Mouse (Mus musculus) heart, adult 2 months (tissue): ENCODE data around the gene Cdk14. TPM values are rescaled to one million over a fixed set of nuclear protein-coding genes. Genes with fewer than 3 reads are reported as not detected.

Source experiments
- DNase-seq, 2 experiments: peaks; one replicate each; pipeline ENCODE4 v3.0.0; 2021
- H3K27ac ChIP-seq: fragments of 200-600 bp; 2 replicates; pipeline ENCODE4 v1.8.1; 2022
- H3K27me3 ChIP-seq: fragments of 200-500 bp; 2 replicates; pipeline ENCODE4 v1.6.1; 2012; ENCODE audit warnings: mild to moderate bottlenecking, low read length, inconsistent platforms, mixed read lengths; ENCODE audit not compliant: control insufficient read depth, insufficient read depth
- H3K36me3 ChIP-seq: fragments of 200-500 bp; 2 replicates; pipeline ENCODE4 v1.6.1; 2012; ENCODE audit warnings: low read length, inconsistent platforms; ENCODE audit not compliant: control insufficient read depth, insufficient read depth
- H3K4me1 ChIP-seq: fragments of 200-500 bp; 2 replicates; pipeline ENCODE4 v1.6.1; 2011; ENCODE audit warnings: low read length; ENCODE audit not compliant: control insufficient read depth, insufficient read depth
- H3K4me3 ChIP-seq: fragments of 200-600 bp; 2 replicates; pipeline ENCODE4 v1.8.1; 2022
- H3K79me2 ChIP-seq: fragments of 200-500 bp; replicated peaks from 2 replicates; pipeline ENCODE4 v1.6.1; 2012; ENCODE audit warnings: mild to moderate bottlenecking, inconsistent platforms, low read length, moderate library complexity, mixed read lengths; ENCODE audit not compliant: control insufficient read depth, insufficient read depth
- H3K9ac ChIP-seq: fragments of 200-500 bp; 2 replicates; pipeline ENCODE4 v1.6.1; 2012; ENCODE audit warnings: low read depth, mild to moderate bottlenecking, control low read depth, inconsistent platforms, low read length, mixed read lengths
- CTCF ChIP-seq: fragments of 200-600 bp; IDR thresholded peaks from 2 replicates; pipeline ENCODE4 v1.8.1; 2022; ENCODE audit warnings: antibody characterized with exemption, mild to moderate bottlenecking, moderate library complexity
- EP300 ChIP-seq: fragments of 200-500 bp; IDR thresholded peaks from 2 replicates; pipeline ENCODE4 v1.6.1; 2011; ENCODE audit warnings: low read depth, low read length, control low read depth; ENCODE audit not compliant: insufficient read depth
- POLR2A ChIP-seq: fragments of 200-500 bp; IDR thresholded peaks from 2 replicates; pipeline ENCODE4 v1.6.1; 2011; ENCODE audit warnings: mild to moderate bottlenecking, low read depth, low read length, control low read depth; ENCODE audit not compliant: insufficient read depth
- WGBS: fragments of 180-500 bp; shearing (Covaris S2); methylation state at CpG from one replicate; pipeline ENCODE4 v1.1.7; 2018; 5-methylcytosine and 5-hydroxymethylcytosine counted together
- intact Hi-C: fragments of 180-260 bp; cut with DNase I; formaldehyde crosslinking; loops from one replicate; pipeline ENCODE4 v1.15.1; 2025
- polyA plus RNA-seq: library from polyadenylated mRNA; depleted of rRNA; stranded (reverse); fragments of >200 nt; gene quantifications from 2 replicates; pipeline ENCODE4 v1.2.3, GENCODE M21; 2012
- total RNA-seq, 2 experiments: library from RNA; stranded (reverse); gene quantifications; 2 replicates each; pipeline ENCODE4 v1.2.3; 2021

Gene Cdk14
- total and polyA plus RNA-seq, 3 experiments: 2.7 to 8.1 (median 7.6) TPM

DNA sequence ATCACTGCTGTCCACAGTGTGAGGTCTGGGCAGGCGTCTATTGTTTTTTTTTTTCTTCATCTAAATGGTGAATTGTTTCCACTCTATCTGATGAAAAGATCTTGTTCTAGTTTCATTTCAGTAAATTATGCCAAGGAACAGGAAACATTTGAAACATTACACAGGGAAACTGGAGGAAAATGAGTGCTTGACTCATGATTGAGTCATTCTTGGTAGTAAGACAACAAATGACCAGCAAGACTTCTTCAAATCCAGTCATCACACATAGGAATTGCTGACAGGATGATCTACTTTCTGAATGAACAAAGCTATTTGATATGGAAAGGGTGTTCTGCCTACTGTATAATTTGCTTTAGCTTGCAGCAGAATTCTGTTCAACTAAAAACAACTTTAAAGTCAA, 859 bp downstream of the Cdk14 start:
- Histone ChIP-seq H3K4me3 (no peak overlapping the region), H3K27me3 (no peaks in the 10 kb centered on the region), H3K4me1 (peaks cover 1% of the 10 kb centered on the region; the same call in 1 of the 2 replicates), H3K27ac (no peak overlapping the region), H3K9ac (no peak overlapping the region), H3K79me2 (no peaks in the 10 kb centered on the region), H3K36me3 (no peaks in the 10 kb centered on the region)
- intact Hi-C loops: no loop called here
- 42% methylated on average over 1 of the region's 1 CpGs for WGBS
- TF ChIP-seq EP300 (no peak), CTCF (no peak), POLR2A (no peak)
- DNase-seq: no peak

DNA sequence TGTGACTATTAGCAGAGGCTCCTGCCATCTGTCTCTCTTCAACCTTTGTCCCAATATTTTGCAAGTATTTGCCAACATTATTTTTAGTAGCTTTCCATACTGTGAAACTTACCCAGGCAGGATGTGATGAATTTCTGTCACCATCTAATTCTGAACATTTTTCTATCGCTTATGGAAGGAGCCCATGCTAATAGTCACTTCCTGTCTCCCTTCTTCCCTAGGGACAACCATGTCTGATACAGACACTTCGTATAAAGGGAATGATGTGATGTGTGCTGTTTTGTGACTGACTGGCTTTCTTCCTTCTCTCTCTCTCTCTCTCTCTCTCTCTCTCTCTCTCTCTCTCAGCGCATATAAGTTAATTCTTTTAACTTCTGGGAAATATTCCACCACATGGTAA, 5.3 kb downstream of the Cdk14 start:
- Histone ChIP-seq H3K27me3 (no peaks in the 10 kb centered on the region), H3K36me3 (no peaks in the 10 kb centered on the region), H3K27ac (no peak overlapping the region), H3K79me2 (no peaks in the 10 kb centered on the region), H3K4me3 (no peak overlapping the region), H3K4me1 (no peaks in the 10 kb centered on the region; the same call in 1 of the 2 replicates), H3K9ac (no peak overlapping the region)
- intact Hi-C loops: no loop called here
- whole genome bisulfite sequencing: 50% methylated on average over 3 of the region's 3 CpGs
- no peak for TF ChIP-seq POLR2A
- TF ChIP-seq EP300: no peak
- no peak for TF ChIP-seq CTCF
- DNase-seq: no peak

DNA sequence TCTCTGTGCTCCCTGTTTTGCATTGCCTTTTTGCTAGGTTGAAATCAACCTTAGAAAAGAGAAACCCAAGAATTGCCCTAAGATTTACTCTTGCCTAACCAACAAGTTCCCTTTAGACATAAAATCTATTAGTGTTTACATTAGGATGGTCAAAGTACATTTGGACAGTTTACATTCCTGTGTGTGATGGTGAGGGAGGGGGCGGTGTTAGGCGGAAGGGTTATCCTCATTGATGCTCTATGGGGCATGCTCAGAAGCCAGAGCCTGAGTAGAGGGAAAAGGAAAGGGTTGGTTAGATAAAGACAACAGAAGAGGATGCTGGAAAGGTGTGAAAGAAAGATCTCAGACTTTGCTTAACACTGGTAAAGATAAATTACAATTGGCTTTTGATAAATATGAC, 8.2 kb downstream of the Cdk14 start:
- H3K27me3 ChIP-seq: no peaks in the 10 kb centered on the region
- no peak for TF ChIP-seq EP300
- no peak for TF ChIP-seq CTCF
- TF ChIP-seq POLR2A: no peak
- intact Hi-C loops: loop anchor here (2.0 kb wide), 1 partner anchor 15 kb away; no protein-coding TSS in a partner anchor
- H3K4me3 ChIP-seq: no peak overlapping the region
- no peaks in the 10 kb centered on the region for H3K36me3 ChIP-seq
- no peaks in the 10 kb centered on the region for H3K4me1 ChIP-seq
- H3K9ac ChIP-seq: no peak overlapping the region
- no peaks in the 10 kb centered on the region for H3K79me2 ChIP-seq
- no peak for DNase-seq
- WGBS: 95% methylated on average over 2 of the region's 2 CpGs
- no peak overlapping the region for H3K27ac ChIP-seq

DNA sequence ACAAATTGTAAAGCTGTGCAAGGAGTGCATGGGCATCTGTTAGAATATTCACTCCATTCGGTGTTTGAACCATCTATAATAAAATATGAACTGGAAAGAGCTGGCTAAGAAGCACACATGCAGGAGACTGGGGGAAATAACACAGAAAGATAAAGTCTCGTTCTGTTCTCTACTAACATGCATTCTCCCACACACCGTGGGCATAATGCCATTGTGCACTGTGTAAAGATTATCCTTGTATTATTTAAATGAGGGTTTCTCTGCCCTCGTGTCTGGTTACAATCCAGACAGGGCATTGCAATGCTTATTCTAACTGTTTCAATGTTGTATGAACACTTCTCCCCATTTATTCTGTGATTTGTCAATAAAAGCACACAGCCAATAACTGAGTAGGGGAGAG, 18.1 kb downstream of the Cdk14 start:
- Histone ChIP-seq H3K79me2 (no peaks in the 10 kb centered on the region), H3K4me1 (no peaks in the 10 kb centered on the region), H3K36me3 (no peaks in the 10 kb centered on the region), H3K4me3 (no peak overlapping the region), H3K27me3 (no peaks in the 10 kb centered on the region), H3K27ac (no peak overlapping the region), H3K9ac (no peak overlapping the region)
- 53% methylated on average over 4 of the region's 4 CpGs for WGBS
- TF ChIP-seq POLR2A (no peak), EP300 (no peak), CTCF (no peak)
- intact Hi-C loops: no loop called here
- no peak for DNase-seq

DNA sequence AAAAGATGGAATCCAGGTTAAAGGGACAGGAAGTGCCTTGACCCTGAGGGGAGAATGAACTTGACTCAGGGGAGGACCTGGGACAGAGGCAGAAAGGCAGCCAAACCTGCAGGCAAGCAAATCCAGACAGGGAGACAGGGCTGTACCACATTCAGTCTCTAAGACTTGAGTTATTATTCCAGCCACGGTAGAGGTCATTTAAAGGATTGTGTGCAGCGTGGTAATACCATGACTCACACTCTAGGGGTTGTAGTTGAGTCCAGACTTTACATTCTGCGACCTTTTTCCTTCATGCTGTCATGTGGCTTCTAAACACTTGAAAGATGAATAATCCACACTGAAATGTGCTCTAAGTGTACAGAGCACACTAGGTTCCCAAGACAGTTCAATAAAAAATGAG, 27.3 kb downstream of the Cdk14 start:
- DNase-seq: no peak
- no peaks in the 10 kb centered on the region for H3K36me3 ChIP-seq
- H3K27me3 ChIP-seq: no peaks in the 10 kb centered on the region
- intact Hi-C loops: no loop called here
- H3K27ac ChIP-seq: no peak overlapping the region
- no peak overlapping the region for H3K9ac ChIP-seq
- H3K4me3 ChIP-seq: no peak overlapping the region
- 37% methylated on average over 3 of the region's 3 CpGs for WGBS
- TF ChIP-seq POLR2A: no peak
- no peak for TF ChIP-seq EP300
- no peak for TF ChIP-seq CTCF
- H3K79me2 ChIP-seq: no peaks in the 10 kb centered on the region
- no peaks in the 10 kb centered on the region for H3K4me1 ChIP-seq

DNA sequence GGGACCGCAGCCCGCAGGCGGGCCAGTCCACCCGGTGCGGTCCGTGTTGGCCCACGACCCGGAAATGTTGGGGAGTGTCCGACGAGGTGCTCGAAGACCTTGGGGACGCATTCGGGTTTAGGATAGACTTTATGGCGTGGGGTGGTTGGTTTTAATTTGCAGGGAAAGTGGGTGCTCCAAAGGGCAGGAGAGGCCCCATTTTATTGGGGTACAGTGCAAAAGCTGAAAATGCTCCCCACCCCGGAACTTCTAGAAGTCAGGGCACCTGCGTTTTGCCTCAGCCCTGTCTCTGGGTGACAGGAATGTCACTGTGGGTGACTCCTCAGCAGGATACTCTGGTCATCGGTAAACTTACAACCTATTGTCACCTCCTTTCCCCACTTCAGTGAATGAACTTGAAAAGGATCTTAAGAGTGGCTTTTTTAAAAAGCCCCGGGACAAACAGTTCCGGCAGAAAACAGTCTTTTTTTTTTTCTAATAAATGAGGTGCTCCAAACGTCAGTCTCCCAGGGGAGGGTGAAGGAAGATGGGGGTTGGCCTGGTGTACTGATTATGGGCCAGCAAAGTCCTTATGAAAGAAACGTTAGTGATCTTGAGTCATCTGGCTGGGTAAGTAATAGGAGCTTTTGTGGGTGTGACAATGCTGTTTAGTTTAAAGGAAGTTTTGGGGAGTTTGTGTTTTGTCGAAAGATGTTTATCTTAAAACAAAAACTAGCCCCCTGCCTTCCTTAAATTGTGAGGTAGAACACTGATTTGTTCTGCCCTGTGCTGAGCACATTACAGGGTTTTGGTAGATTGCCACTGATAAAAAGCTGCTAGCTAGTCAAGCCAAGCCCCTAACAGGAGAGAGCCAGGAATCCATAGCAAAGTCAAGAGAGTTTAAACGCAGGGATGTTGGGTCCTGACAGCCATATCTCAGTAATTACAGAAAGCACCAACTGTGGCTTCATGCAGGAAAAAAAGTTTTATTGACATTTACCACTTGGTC, 39.1 kb downstream of the Cdk14 start:
- Histone ChIP-seq H3K27ac (peak overlapping the region; percentile 60), H3K9ac (peak overlapping the region; percentile 52), H3K27me3 (no peaks in the 10 kb centered on the region), H3K4me1 (peaks cover 3% of the 10 kb centered on the region; the same call in 1 of the 2 replicates), H3K4me3 (peak overlapping the region; percentile 66), H3K36me3 (no peaks in the 10 kb centered on the region), H3K79me2 (no peaks in the 10 kb centered on the region)
- intact Hi-C loops: loop anchor here (2.0 to 10.0 kb wide), 5 partner anchors 38 to 418 kb away; no protein-coding TSS in a partner anchor
- no peak; the same call in 1 of the 2 replicates for TF ChIP-seq CTCF
- no peak for TF ChIP-seq EP300
- TF ChIP-seq POLR2A: no peak
- WGBS: 5% methylated on average over 23 of the region's 23 CpGs
- peak in 1 of 2 experiments; percentile 42 for DNase-seq
